Mouse (Mus musculus) myocyte (in vitro differentiated cells): ENCODE results near the gene Vapb. TPM values are rescaled to one million over a fixed set of nuclear protein-coding genes. Genes with fewer than 3 reads are reported as not detected.
A peak's percentile ranks its signal among the peaks of the same experiment; 100 is the strongest.

Experiments
- H3K27me3 ChIP-seq: one replicate; pipeline ENCODE4 v1.6.1; 2011; ENCODE audit not compliant: control insufficient read depth, insufficient read depth, insufficient read length
- H3K36me3 ChIP-seq: one replicate; pipeline ENCODE4 v1.6.1; 2011; ENCODE audit not compliant: control insufficient read depth, insufficient read depth
- H3K4me2 ChIP-seq: one replicate; pipeline ENCODE4 v1.6.1; 2011; ENCODE audit warnings: low read depth, control low read depth
- H3K4me3 ChIP-seq: one replicate; pipeline ENCODE4 v1.5.1; 2011; ENCODE audit warnings: mild to moderate bottlenecking, control low read depth, moderate library complexity
- H3K79me2 ChIP-seq: one replicate; pipeline ENCODE4 v1.6.1; 2011; ENCODE audit not compliant: control insufficient read depth, insufficient read depth
- H3ac ChIP-seq: one replicate; pipeline ENCODE4 v1.6.1; 2011; ENCODE audit not compliant: control insufficient read depth, insufficient read length
- CEBPB ChIP-seq: IDR thresholded peaks from 2 replicates; pipeline ENCODE4 v1.6.1; 2011; ENCODE audit warnings: mild to moderate bottlenecking, moderate library complexity; ENCODE audit not compliant: poor library complexity, insufficient read depth, severe bottlenecking
- E2F4 ChIP-seq: IDR thresholded peaks from one replicate; pipeline ENCODE4 v1.6.1; 2011; ENCODE audit warnings: mild to moderate bottlenecking, control low read depth, moderate library complexity; ENCODE audit not compliant: insufficient read depth
- MAX ChIP-seq: IDR thresholded peaks from one replicate; pipeline ENCODE4 v1.6.1; 2011; ENCODE audit warnings: low read depth, mild to moderate bottlenecking, control low read depth
- MYOD1 ChIP-seq, 3 experiments: IDR thresholded peaks; one replicate each; pipeline ENCODE4 v1.6.1; 2011; ENCODE audit warnings: control low read depth in 2 of 3, low read depth in 2 of 3, mild to moderate bottlenecking in 2 of 3, moderate library complexity in 1 of 3; ENCODE audit not compliant: insufficient read length in 2 of 3, control insufficient read depth in 1 of 3
- MYOG ChIP-seq, 3 experiments: IDR thresholded peaks; one replicate each; pipeline ENCODE4 v1.6.1; 2011; ENCODE audit warnings: control low read depth in 2 of 3, low read depth in 2 of 3, mild to moderate bottlenecking in 2 of 3; ENCODE audit not compliant: insufficient read length in 2 of 3, control insufficient read depth in 1 of 3, insufficient read depth in 1 of 3
- POLR2A ChIP-seq: IDR thresholded peaks from one replicate; pipeline ENCODE4 v1.6.1; 2011; ENCODE audit warnings: low read depth, mild to moderate bottlenecking, control low read depth, moderate library complexity; ENCODE audit not compliant: insufficient read length
- POLR2AphosphoS2 ChIP-seq: IDR thresholded peaks from one replicate; pipeline ENCODE4 v1.6.1; 2011; ENCODE audit warnings: low read depth, control low read depth; ENCODE audit not compliant: insufficient read length
- REST ChIP-seq: IDR thresholded peaks from one replicate; pipeline ENCODE4 v1.6.1; 2011; ENCODE audit warnings: mild to moderate bottlenecking, control low read depth, moderate library complexity; ENCODE audit not compliant: insufficient read depth, insufficient read length
- SRF ChIP-seq: IDR thresholded peaks from one replicate; pipeline ENCODE4 v1.6.1; 2011; ENCODE audit warnings: low read depth; ENCODE audit not compliant: control insufficient read depth, insufficient read length
- TCF12 ChIP-seq: IDR thresholded peaks from one replicate; pipeline ENCODE4 v1.6.1; 2011; ENCODE audit warnings: mild to moderate bottlenecking, control low read depth; ENCODE audit not compliant: poor library complexity, insufficient read depth, severe bottlenecking
- TCF3 ChIP-seq: IDR thresholded peaks from one replicate; pipeline ENCODE4 v1.6.1; 2011; ENCODE audit warnings: low read depth, control low read depth; ENCODE audit not compliant: insufficient read length
- USF1 ChIP-seq: IDR thresholded peaks from one replicate; pipeline ENCODE4 v1.6.1; 2011; ENCODE audit warnings: low read depth, mild to moderate bottlenecking, control low read depth, moderate library complexity
- polyA plus RNA-seq: library from polyadenylated mRNA; unstranded; fragments of >200 nt; fragmentation: generic; extraction: Trizol; gene quantifications from one replicate; pipeline ENCODE4 v1.2.1, GENCODE M21; 2012; ENCODE audit warnings: missing spikeins

Gene Vapb
- 53.8 TPM for polyA plus RNA-seq

DNA sequence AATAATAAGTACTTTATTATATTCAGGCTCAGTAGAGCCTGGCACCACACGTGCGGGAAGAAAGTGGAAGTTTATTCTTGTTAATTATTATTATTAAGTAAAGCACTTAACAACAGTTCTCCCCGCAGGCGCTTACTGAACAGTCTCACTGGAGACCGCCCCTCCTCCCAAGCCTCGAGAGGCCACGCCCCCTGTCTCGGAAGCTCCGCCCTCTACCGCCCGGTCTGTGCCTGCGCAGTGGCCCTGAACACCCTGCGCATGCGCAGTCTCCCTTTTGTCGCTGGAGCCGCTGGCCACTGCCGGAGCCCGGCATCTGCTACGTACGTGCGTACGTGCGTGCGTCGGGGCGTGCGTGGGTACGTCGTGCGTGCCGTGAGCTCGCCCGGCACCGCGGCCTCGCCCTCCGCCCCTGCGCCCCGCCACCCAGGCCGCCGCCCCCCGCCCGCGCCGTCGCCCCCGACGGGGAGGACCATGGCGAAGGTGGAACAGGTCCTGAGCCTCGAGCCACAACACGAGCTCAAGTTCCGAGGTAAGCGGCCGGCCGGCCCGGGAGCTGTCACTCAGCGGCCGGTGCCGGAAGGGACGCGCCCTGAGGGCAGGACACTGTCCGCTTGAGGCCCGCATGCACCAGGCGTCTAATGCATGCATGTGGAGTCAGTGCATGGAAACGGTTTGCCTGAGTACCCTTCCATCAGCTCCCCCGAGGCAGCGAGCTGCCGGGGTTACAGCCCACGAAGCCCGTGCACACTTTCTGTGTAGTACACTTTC lies at the start of gene Vapb:
TSS of gene Vapb (plus strand) at position 290 of the 768 bp plus-strand sequence.
- Histone ChIP-seq H3K4me3 (peak within 1 kb of the TSS; percentile 60), H3K36me3 (no peaks in the 10 kb centered on the region), H3ac (peak within 1 kb of the TSS; percentile 29), H3K27me3 (no peaks in the 10 kb centered on the region), H3K79me2 (peaks cover 49% of the 10 kb centered on the region), H3K4me2 (peak within 1 kb of the TSS; percentile 77)
- TF ChIP-seq CEBPB = no peak
- TF ChIP-seq MYOG (IDR thresholded peaks at IDR 0.05; ENCODE audit: control insufficient read depth in 1 of 3, insufficient read depth in 1 of 3, insufficient read length in 2 of 3, low read depth in 2 of 3) = peak in 2 of 3 experiments; percentile 47 to 52
- TF ChIP-seq POLR2A = peak; percentile 97
- TF ChIP-seq MYOD1 (IDR thresholded peaks at IDR 0.05; ENCODE audit: control insufficient read depth in 1 of 3, insufficient read length in 2 of 3, low read depth in 2 of 3) = peak in 2 of 3 experiments; percentile 10 to 60
- no peak for TF ChIP-seq REST
- TF ChIP-seq TCF12 = no peak
- TF ChIP-seq POLR2AphosphoS2 = peak; percentile 92
- no peak for TF ChIP-seq USF1

DNA sequence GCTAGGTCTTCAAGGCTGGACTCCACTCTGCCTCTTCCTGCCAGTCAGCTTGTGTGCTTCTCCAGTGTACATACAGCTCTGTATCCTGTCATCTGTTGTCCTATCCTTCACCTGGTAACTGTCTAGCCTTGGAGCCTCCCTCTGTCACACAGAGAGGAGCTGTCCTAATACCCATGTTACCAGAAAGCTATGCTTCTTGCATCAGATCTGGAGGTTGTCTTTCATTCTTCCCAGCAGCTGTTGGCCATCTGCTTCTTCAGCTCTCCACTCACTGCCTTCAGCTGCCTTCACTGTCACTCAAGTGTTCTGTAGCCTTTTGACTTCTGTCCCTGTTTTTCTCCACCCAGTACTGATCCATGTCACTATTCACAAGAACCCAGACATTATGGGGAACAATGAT lies 47.5 kb upstream of the Vapb start:
- H3K4me2 ChIP-seq = peak overlapping the region; percentile 28
- H3K4me3 ChIP-seq = no peak overlapping the region
- H3K79me2 ChIP-seq = peaks cover 16% of the 10 kb centered on the region
- no peaks in the 10 kb centered on the region for H3K27me3 ChIP-seq
- no peak for TF ChIP-seq E2F4
- peak; percentile 68 for TF ChIP-seq MAX
- TF ChIP-seq MYOG (IDR thresholded peaks at IDR 0.05; ENCODE audit: control insufficient read depth in 1 of 3, insufficient read depth in 1 of 3, insufficient read length in 2 of 3, low read depth in 2 of 3) = peak; percentile 47 to 96 (median 94)
- no peak for TF ChIP-seq POLR2A
- peak; percentile 96 to 100 (median 99) for TF ChIP-seq MYOD1 (IDR thresholded peaks at IDR 0.05; ENCODE audit: control insufficient read depth in 1 of 3, insufficient read length in 2 of 3, low read depth in 2 of 3)
- peak; percentile 94 for TF ChIP-seq TCF3
- TF ChIP-seq TCF12 = peak; percentile 99
- TF ChIP-seq REST = no peak
- no peak for TF ChIP-seq POLR2AphosphoS2
- TF ChIP-seq SRF = no peak
- no peak for TF ChIP-seq USF1
- peak; percentile 97 for TF ChIP-seq CEBPB
- H3K36me3 ChIP-seq = peaks cover 19% of the 10 kb centered on the region
- H3ac ChIP-seq = no peak overlapping the region

DNA sequence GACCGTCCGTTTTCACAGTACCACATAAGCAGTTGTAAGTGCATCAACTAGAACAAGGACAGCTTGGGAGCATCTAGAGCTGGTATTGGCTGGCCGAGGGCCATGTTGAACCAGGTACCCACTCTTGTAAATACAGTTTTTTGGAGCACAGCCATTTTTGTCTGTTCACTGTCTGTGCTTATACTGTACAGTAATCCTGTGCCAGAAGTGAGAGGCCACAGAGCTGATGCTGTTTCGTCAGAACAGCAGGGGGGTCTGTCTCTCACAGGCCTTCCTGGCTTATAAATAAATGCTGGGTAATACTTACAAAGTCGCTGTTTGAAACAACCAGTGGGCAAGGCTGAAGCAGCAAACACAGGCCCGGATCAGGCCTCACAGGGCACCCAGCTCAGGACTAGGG lies 45.6 kb upstream of the Vapb start:
- Histone ChIP-seq H3K36me3 (peaks cover 30% of the 10 kb centered on the region), H3ac (no peak overlapping the region), H3K4me2 (no peak overlapping the region), H3K79me2 (peaks cover 16% of the 10 kb centered on the region), H3K4me3 (no peak overlapping the region), H3K27me3 (no peaks in the 10 kb centered on the region)
- TF ChIP-seq MYOG (IDR thresholded peaks at IDR 0.05; ENCODE audit: control insufficient read depth in 1 of 3, insufficient read depth in 1 of 3, insufficient read length in 2 of 3, low read depth in 2 of 3) = no peak
- TF ChIP-seq TCF3 = no peak

DNA sequence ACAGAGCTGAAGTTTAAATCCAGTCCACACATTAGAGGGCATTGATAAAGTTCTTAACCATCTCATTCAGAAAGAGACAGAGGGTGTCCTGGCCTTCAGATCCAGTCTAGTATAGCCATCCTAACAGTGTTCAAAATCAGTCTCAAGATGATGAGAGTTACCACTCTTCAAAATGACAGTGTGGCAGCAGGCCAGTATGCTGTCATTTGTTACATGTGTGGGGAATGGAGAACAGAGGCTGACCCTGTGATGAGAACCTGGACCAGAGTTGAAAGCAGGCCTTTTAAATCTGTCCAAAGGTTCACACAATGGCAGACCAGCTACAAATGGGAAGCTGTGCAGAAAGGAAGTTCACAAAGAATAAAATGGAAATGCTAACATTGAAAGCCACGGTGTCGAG lies 44.6 kb upstream of the Vapb start:
- Histone ChIP-seq H3K4me3 (no peak overlapping the region), H3K79me2 (peaks cover 16% of the 10 kb centered on the region), H3K36me3 (peaks cover 31% of the 10 kb centered on the region), H3K4me2 (no peak overlapping the region), H3ac (no peak overlapping the region), H3K27me3 (no peaks in the 10 kb centered on the region)
- TF ChIP-seq USF1 (no peak), MYOG (IDR thresholded peaks at IDR 0.05; ENCODE audit: control insufficient read depth in 1 of 3, insufficient read depth in 1 of 3, insufficient read length in 2 of 3, low read depth in 2 of 3) (no peak), POLR2A (no peak), TCF12 (no peak), CEBPB (no peak), MYOD1 (IDR thresholded peaks at IDR 0.05; ENCODE audit: control insufficient read depth in 1 of 3, insufficient read length in 2 of 3, low read depth in 2 of 3) (no peak), SRF (no peak), TCF3 (no peak), POLR2AphosphoS2 (no peak)

DNA sequence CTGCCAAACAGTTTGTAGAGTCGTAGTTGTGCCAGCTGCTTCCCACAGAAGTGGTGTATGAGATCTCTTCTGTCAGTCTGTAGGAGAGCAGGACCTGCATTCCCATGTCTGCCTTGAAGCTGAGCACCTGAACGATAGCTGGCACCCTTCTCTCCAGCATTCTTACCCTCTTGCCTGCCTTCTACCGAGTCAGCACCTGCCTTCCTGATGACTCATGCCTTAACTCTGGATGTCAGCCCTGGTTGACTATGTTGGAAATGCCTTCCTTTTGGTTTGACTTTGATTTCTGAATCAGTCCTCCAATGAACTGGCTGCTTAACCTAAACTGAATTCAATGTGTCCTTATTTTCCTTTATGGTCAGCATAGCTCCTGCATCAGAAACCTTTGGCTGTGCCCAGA lies 38.5 kb upstream of the Vapb start:
- peaks cover 43% of the 10 kb centered on the region for H3K36me3 ChIP-seq
- no peak overlapping the region for H3K4me3 ChIP-seq
- no peaks in the 10 kb centered on the region for H3K27me3 ChIP-seq
- no peak overlapping the region for H3K4me2 ChIP-seq
- no peaks in the 10 kb centered on the region for H3K79me2 ChIP-seq
- no peak overlapping the region for H3ac ChIP-seq
- TF ChIP-seq TCF12 (no peak), POLR2AphosphoS2 (no peak), TCF3 (no peak), MYOD1 (IDR thresholded peaks at IDR 0.05; ENCODE audit: control insufficient read depth in 1 of 3, insufficient read length in 2 of 3, low read depth in 2 of 3) (peak in 1 of 3 experiments; percentile 20), SRF (no peak)
